Mouse (Mus musculus): ENCODE data around the gene Foxp1. TPM values are rescaled to one million over a fixed set of nuclear protein-coding genes. Genes with fewer than 3 reads are reported as not detected.

Foxp1 gene
- total and polyA plus RNA-seq, 3 experiments = 16.1 to 42.0 TPM; not detected in 1

DNA sequence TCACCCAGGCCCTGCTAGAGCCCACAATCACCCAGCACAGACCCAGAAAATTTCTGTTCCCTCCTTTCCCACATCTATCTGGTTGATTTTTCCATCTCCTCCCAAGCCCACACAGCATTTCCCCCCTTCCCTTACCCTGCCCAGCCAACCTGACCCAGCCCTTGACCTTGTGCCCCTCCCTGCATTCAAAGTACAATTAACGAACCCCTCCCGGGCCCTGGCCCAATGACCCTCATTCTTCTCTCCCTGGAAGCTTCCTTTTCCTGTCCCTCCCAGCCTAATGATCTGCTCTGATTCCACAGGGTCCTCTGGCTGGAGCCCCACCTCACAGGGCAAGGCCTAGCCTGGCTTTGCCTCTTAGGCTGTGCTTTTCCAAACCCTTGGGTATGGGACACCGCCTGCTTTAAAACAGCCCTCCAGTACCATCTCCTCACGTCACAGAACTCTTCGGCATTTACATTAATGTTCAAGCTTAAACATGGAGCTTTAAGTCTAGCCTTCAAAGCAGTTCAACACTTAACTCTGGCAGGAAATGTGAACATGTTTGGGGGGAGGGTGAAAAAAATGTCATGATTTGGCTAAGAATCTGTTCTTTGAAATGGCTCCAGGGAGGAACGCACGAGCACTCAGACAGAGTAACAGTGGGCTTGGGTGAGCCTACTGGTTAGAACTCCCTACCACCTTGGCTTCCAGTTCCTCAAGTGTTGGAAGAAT, 143.4 kb downstream of the Foxp1 start:
- no peak overlapping the region for H3K4me3 ChIP-seq (ENCODE audit: control insufficient read depth in 1 of 2, insufficient read depth in 1 of 2, low read depth in 2 of 2, low read length in 2 of 2)
- no peak overlapping the region for H3K9ac ChIP-seq (ENCODE audit: control insufficient read depth, low read depth, low read length, poor library complexity, severe bottlenecking)
- no peaks in the 10 kb centered on the region for H3K79me2 ChIP-seq (ENCODE audit: control insufficient read depth, insufficient read depth, low read length, poor library complexity)
- no peaks in the 10 kb centered on the region for H3K4me1 ChIP-seq (ENCODE audit: control insufficient read depth in 1 of 2, insufficient read depth in 2 of 2, low read length in 2 of 2)
- no peak overlapping the region for H3K27ac ChIP-seq (ENCODE audit: control insufficient read depth, low read depth, low read length)
- TF ChIP-seq ZC3H11A (IDR thresholded peaks at IDR 0.05; ENCODE audit: low read depth, low read length) (no peak), ZMIZ1 (IDR thresholded peaks at IDR 0.05; ENCODE audit: low read depth, low read length) (no peak)
- no peaks in the 10 kb centered on the region for H3K27me3 ChIP-seq (ENCODE audit: control insufficient read depth in 1 of 2, insufficient read depth in 2 of 2, low read length in 2 of 2)
- no peak for DNase-seq (ENCODE audit: low read depth, low spot score)
- H3K36me3 ChIP-seq (ENCODE audit: control insufficient read depth in 1 of 2, insufficient read depth in 2 of 2, low read length in 2 of 2) = no peaks in the 10 kb centered on the region
- no peaks in the 10 kb centered on the region for H3K9me3 ChIP-seq (replicated peaks; ENCODE audit: insufficient read depth, low read length)

GRCm38 (mm10) chr6:99377716-99378115, 144.8 kb downstream of the Foxp1 start:
- no peaks in the 10 kb centered on the region for H3K9me3 ChIP-seq (replicated peaks; ENCODE audit: insufficient read depth, low read length)
- peaks cover 0 to 3% of the 10 kb centered on the region in 2 experiments; a peak in 1 of 4 replicates for H3K4me1 ChIP-seq (ENCODE audit: control insufficient read depth in 1 of 2, insufficient read depth in 2 of 2, low read length in 2 of 2)
- no peaks in the 10 kb centered on the region for H3K36me3 ChIP-seq (ENCODE audit: control insufficient read depth in 1 of 2, insufficient read depth in 2 of 2, low read length in 2 of 2)
- H3K9ac ChIP-seq (ENCODE audit: control insufficient read depth, low read depth, low read length, poor library complexity, severe bottlenecking) = no peak overlapping the region
- DNase-seq (ENCODE audit: low read depth, low spot score) = no peak
- no peaks in the 10 kb centered on the region for H3K79me2 ChIP-seq (ENCODE audit: control insufficient read depth, insufficient read depth, low read length, poor library complexity)
- no peak overlapping the region for H3K4me3 ChIP-seq (ENCODE audit: control insufficient read depth in 1 of 2, insufficient read depth in 1 of 2, low read depth in 2 of 2, low read length in 2 of 2)
- TF ChIP-seq KAT2A (conservative IDR thresholded peaks at IDR 0.05; ENCODE audit: low read depth, low read length) = no peak
- no peak for TF ChIP-seq TBP (IDR thresholded peaks at IDR 0.05; ENCODE audit: low read depth, low read length)
- TF ChIP-seq TAL1 (IDR thresholded peaks at IDR 0.05; ENCODE audit: low read length) = no peak
- no peak for TF ChIP-seq MYC (IDR thresholded peaks at IDR 0.05; ENCODE audit: low read depth, low read length)
- TF ChIP-seq USF2 (IDR thresholded peaks at IDR 0.05; ENCODE audit: borderline replicate concordance in 1 of 2, insufficient read depth in 1 of 2, low read depth in 1 of 2, low read length in 2 of 2) = no peak
- TF ChIP-seq HCFC1 (IDR thresholded peaks at IDR 0.05; ENCODE audit: low read depth, low read length) = no peak
- no peak for TF ChIP-seq BHLHE40 (IDR thresholded peaks at IDR 0.05; ENCODE audit: borderline replicate concordance, low read depth, low read length)
- TF ChIP-seq MAFK (IDR thresholded peaks at IDR 0.05; ENCODE audit: borderline replicate concordance, low read depth, low read length) = no peak
- no peak for TF ChIP-seq POLR2A (IDR thresholded peaks at IDR 0.05; ENCODE audit: control insufficient read depth in 1 of 2, insufficient read depth in 1 of 2, low read depth in 1 of 2, low read length in 2 of 2, poor library complexity in 1 of 2)
- no peak for TF ChIP-seq SIN3A (IDR thresholded peaks at IDR 0.05; ENCODE audit: low read length)
- H3K27ac ChIP-seq (ENCODE audit: control insufficient read depth, low read depth, low read length) = no peak overlapping the region
- H3K27me3 ChIP-seq (ENCODE audit: control insufficient read depth in 1 of 2, insufficient read depth in 2 of 2, low read length in 2 of 2) = no peaks in the 10 kb centered on the region

DNA sequence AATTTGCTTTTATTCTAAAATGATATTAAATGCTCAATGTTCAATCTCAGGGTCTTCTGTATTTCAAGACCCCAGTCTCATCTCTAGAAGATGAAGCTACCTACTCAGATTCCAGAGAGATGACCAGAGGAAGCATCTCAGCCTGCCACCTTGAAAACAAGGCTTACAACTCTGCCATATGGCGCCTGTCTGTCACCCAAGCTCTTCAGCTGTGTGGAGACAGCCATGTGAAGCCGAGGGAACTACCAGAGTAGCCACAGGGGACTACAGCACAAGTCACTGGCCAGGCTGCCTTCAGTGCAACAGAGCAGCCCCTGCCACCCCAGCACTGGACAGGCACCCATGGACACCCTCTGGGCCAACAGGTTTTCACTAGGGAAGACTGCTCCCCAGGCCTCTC, 145.4 kb downstream of the Foxp1 start:
- H3K79me2 ChIP-seq (ENCODE audit: control insufficient read depth, insufficient read depth, low read length, poor library complexity) = no peaks in the 10 kb centered on the region

More for the DNA sequence above, 145.4 kb downstream of the Foxp1 start:
- H3K27me3 ChIP-seq (ENCODE audit: control insufficient read depth in 1 of 2, insufficient read depth in 2 of 2, low read length in 2 of 2) = no peaks in the 10 kb centered on the region
- H3K9me3 ChIP-seq (replicated peaks; ENCODE audit: insufficient read depth, low read length) = no peaks in the 10 kb centered on the region
- peaks cover 0 to 5% of the 10 kb centered on the region in 2 experiments; a peak in 2 of 4 replicates for H3K4me1 ChIP-seq (ENCODE audit: control insufficient read depth in 1 of 2, insufficient read depth in 2 of 2, low read length in 2 of 2)
- no peak overlapping the region for H3K9ac ChIP-seq (ENCODE audit: control insufficient read depth, low read depth, low read length, poor library complexity, severe bottlenecking)
- no peak for DNase-seq (ENCODE audit: low read depth, low spot score)
- peaks cover 0 to 2% of the 10 kb centered on the region in 2 experiments; a peak in 1 of 4 replicates for H3K36me3 ChIP-seq (ENCODE audit: control insufficient read depth in 1 of 2, insufficient read depth in 2 of 2, low read length in 2 of 2)
- no peak overlapping the region for H3K27ac ChIP-seq (ENCODE audit: control insufficient read depth, low read depth, low read length)
- H3K4me3 ChIP-seq (ENCODE audit: control insufficient read depth in 1 of 2, insufficient read depth in 1 of 2, low read depth in 2 of 2, low read length in 2 of 2) = no peak overlapping the region
- TF ChIP-seq ZKSCAN1 (IDR thresholded peaks at IDR 0.05; ENCODE audit: low read depth, low read length) (no peak), UBTF (IDR thresholded peaks at IDR 0.05; ENCODE audit: borderline replicate concordance, insufficient read depth, low read depth, low read length) (no peak), POLR2AphosphoS5 (IDR thresholded peaks at IDR 0.05; ENCODE audit: borderline replicate concordance, low read depth, low read length) (no peak), TAL1 (IDR thresholded peaks at IDR 0.05; ENCODE audit: low read length) (no peak), GATA1 (IDR thresholded peaks at IDR 0.05; ENCODE audit: low read depth, low read length) (no peak), USF1 (IDR thresholded peaks at IDR 0.05; ENCODE audit: low read depth, low read length) (no peak), POLR2AphosphoS2 (IDR thresholded peaks at IDR 0.05; ENCODE audit: low read length) (no peak), MAZ (IDR thresholded peaks at IDR 0.05; ENCODE audit: low read depth, low read length) (no peak), RAD21 (IDR thresholded peaks at IDR 0.05; ENCODE audit: low read depth, low read length) (no peak), SIN3A (IDR thresholded peaks at IDR 0.05; ENCODE audit: low read length) (no peak), ZNF384 (IDR thresholded peaks at IDR 0.05; ENCODE audit: low read depth, low read length) (no peak), CHD2 (IDR thresholded peaks at IDR 0.05; ENCODE audit: low read length) (no peak), GABPA (IDR thresholded peaks at IDR 0.05; ENCODE audit: low read depth, low read length) (no peak), HCFC1 (IDR thresholded peaks at IDR 0.05; ENCODE audit: low read depth, low read length) (no peak)

All from MEL (cell line).